Mouse (Mus musculus) midbrain, embryonic 12.5 days (tissue): ENCODE measurements around the gene Tmem253. TPM values are rescaled to one million over a fixed set of nuclear protein-coding genes. Genes with fewer than 3 reads are reported as not detected.

Experiments used
- ATAC-seq: fragments of 200-750 bp; cut with Nextera tagmentation; 2 replicates; pipeline ENCODE4 v1.8.0; 2017; ENCODE audit warnings: low read depth, moderate TSS enrichment, moderate library complexity; ENCODE audit not compliant: low FRiP score
- H3K27ac ChIP-seq: fragments of 300-500 bp; sonication (generic); replicated peaks from 2 replicates; pipeline ENCODE4 v1.5.1; 2016; ENCODE audit warnings: mild to moderate bottlenecking
- H3K27me3 ChIP-seq: fragments of 300-500 bp; sonication (generic); 2 replicates; pipeline ENCODE4 v1.6.1; 2016; ENCODE audit warnings: mild to moderate bottlenecking
- H3K36me3 ChIP-seq: fragments of 300-500 bp; sonication (generic); 2 replicates; pipeline ENCODE4 v1.6.1; 2016
- H3K4me1 ChIP-seq: fragments of 300-500 bp; sonication (generic); 2 replicates; pipeline ENCODE4 v1.6.1; 2016
- H3K4me2 ChIP-seq: fragments of 300-500 bp; sonication (generic); replicated peaks from 2 replicates; pipeline ENCODE4 v1.6.1; 2016; ENCODE audit warnings: mild to moderate bottlenecking, moderate library complexity
- H3K4me3 ChIP-seq: fragments of 300-500 bp; sonication (generic); 2 replicates; pipeline ENCODE4 v1.5.1; 2016; ENCODE audit warnings: mild to moderate bottlenecking
- H3K9ac ChIP-seq: fragments of 300-500 bp; sonication (generic); replicated peaks from 2 replicates; pipeline ENCODE4 v1.6.1; 2016; ENCODE audit warnings: mild to moderate bottlenecking, moderate library complexity
- H3K9me3 ChIP-seq: fragments of 300-500 bp; sonication (generic); 2 replicates; pipeline ENCODE4 v1.6.1; 2016; ENCODE audit warnings: mild to moderate bottlenecking
- WGBS: fragments of 180-500 bp; shearing (Covaris S2); methylation state at CpG from one replicate; pipeline ENCODE4 v1.1.7; 2016; 5-methylcytosine and 5-hydroxymethylcytosine counted together
- polyA plus RNA-seq: library from polyadenylated mRNA; unstranded; fragments of >200 nt; fragmentation: Nextera tagmentation; extraction: Ambion mirVana; gene quantifications from 2 replicates; pipeline ENCODE4 v1.2.1, GENCODE M21; 2016

Gene Tmem253
- polyA plus RNA-seq, 1 experiment from 2014 or later: 1.0 TPM

DNA sequence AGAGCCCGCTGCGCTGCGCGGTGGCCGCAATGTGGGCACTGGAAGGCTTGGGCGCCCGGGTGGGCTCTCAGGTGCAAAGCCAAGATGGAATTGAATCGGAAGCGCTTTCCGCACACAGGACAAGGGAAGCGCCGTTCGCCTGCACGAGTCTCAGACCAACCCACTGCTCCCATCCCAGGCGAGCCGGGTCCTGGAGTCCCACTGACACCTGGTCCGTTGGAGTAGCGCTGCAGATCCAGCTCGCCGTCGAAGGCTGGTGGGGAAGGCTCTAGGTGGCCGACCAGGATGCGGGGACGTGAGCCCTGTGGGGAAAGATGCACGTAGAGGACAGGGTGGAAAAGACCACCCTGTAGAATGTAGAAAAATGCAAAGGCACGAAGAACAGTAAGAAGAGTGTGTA lies 6.1 kb upstream of the Tmem253 start:
- WGBS: 26% methylated on average over 26 of the region's 26 CpGs
- Histone ChIP-seq H3K27me3 (no peaks in the 10 kb centered on the region), H3K9me3 (no peaks in the 10 kb centered on the region), H3K4me1 (peaks cover 81% of the 10 kb centered on the region), H3K27ac (peak overlapping the region; percentile 100), H3K9ac (peak overlapping the region; percentile 67), H3K4me2 (peak overlapping the region; percentile 79), H3K4me3 (peak overlapping the region; percentile 77), H3K36me3 (peaks cover 43% of the 10 kb centered on the region)
- ATAC-seq: no peak

DNA sequence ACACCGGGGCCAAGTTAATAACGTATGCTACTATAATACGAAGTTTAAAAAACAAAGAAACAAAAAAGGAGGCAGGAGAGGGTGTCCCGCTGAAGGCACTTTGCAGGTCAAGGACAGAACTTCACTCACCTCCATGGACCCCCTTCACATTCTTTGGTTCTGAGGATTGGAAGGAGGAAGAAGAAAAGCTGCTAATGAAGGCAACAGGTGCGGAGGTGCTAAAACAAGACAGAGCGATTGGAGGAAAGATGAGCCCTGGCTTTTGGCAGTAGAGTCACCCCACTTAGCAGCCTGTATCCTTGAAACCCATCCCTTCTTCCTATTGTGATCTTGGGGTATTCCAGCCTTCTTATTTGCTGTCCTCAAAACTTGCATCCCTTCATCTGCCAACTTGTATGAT lies 5.6 kb upstream of the Tmem253 start:
- no peaks in the 10 kb centered on the region for H3K9me3 ChIP-seq
- ATAC-seq: no peak
- peak overlapping the region; percentile 100 for H3K27ac ChIP-seq
- H3K27me3 ChIP-seq: no peaks in the 10 kb centered on the region
- peaks cover 77% of the 10 kb centered on the region for H3K4me1 ChIP-seq
- WGBS: 25% methylated on average over 6 of the region's 6 CpGs
- peaks cover 41% of the 10 kb centered on the region for H3K36me3 ChIP-seq
- peak overlapping the region; percentile 77 for H3K4me3 ChIP-seq
- H3K4me2 ChIP-seq: peak overlapping the region; percentile 79
- peak overlapping the region; percentile 67 for H3K9ac ChIP-seq

DNA sequence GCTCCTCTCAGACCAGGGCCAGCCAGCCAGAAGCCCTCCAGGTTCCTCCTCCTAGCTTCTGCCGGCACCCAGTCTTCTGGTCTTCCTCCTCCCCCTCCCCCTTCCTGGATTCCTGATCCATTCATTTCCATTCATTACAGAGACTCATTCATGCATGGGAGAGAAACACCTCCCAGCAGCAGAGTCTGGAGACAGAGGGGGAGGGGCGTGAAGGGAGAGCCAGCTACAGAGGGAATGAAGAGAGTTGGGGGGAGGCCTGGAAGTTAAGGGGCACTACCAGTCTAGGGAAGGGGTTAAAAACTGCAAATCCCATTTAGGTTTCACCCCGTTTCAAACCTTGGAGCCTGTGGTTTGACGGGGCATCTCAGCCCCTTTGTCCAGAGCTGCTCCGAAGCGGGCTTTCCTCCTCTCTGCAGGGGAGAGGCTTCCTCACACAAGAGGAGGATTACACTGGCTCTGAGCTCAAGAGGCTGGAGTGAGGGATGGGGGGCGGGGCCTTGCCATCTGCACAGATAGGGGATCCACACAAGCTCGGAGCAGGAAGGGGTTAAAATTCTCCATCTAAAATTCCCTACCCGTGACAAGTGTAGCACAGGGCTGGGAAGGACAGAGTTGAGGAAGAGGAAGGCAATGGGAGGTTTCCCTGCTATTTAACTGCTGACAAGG lies 4.9 kb upstream of the Tmem253 start:
- peaks cover 74% of the 10 kb centered on the region for H3K4me1 ChIP-seq
- peak overlapping the region; percentile 79 for H3K4me2 ChIP-seq
- no peaks in the 10 kb centered on the region for H3K9me3 ChIP-seq
- no peaks in the 10 kb centered on the region for H3K27me3 ChIP-seq
- H3K4me3 ChIP-seq: peak overlapping the region; percentile 77
- peaks cover 35% of the 10 kb centered on the region for H3K36me3 ChIP-seq
- 1% methylated on average over 9 of the region's 9 CpGs for WGBS
- H3K9ac ChIP-seq: peak overlapping the region; percentile 99
- peak overlapping the region; percentile 100 for H3K27ac ChIP-seq
- ATAC-seq: peak; percentile 87

DNA sequence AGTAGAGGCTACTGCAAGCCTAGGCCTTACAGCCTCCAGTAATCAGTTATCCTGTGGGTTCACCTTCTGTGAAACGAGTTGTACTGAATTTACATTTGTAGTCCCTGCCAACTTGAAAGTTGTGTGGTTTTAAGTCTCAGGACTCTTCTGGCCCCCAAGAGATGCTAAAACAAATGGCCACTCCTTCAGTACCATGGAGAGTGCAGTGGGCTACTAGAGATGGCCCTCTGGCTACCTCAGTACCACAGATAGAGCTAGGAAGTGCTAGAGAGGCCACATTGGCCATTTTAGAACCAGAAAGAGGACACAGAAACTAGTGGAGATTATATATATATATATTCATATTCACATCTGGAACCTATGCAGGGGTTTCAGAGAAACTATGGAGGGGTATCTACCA lies 3.8 kb upstream of the Tmem253 start:
- no peak for ATAC-seq
- Histone ChIP-seq H3K9ac (peak overlapping the region; percentile 99), H3K4me1 (peaks cover 74% of the 10 kb centered on the region), H3K4me3 (peak overlapping the region; percentile 77; the same call in 1 of the 2 replicates), H3K36me3 (peaks cover 24% of the 10 kb centered on the region), H3K4me2 (peak overlapping the region; percentile 79), H3K27ac (peak overlapping the region; percentile 100), H3K9me3 (no peaks in the 10 kb centered on the region), H3K27me3 (no peaks in the 10 kb centered on the region)
- 32% methylated on average over 1 of the region's 1 CpGs for WGBS

DNA sequence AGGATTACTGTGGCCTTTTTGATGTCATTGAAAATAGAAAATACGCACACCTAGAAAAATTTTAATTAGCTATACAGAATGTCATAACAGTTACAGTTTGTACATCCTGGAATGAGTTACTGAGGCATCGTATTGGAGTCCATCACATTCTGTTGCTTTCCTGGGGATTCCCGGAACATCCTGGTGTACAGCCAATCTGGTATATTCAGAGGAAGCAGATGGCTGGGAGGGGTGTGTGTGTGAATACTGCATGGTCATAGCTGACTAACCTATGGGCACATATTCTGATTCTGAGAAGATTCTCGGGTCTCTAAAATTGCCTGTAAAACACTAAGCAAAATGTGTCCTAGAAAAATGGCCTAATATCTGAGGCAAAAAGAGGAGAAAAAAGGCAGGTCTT lies 3.4 kb upstream of the Tmem253 start:
- Histone ChIP-seq H3K9ac (peak overlapping the region; percentile 99), H3K27me3 (no peaks in the 10 kb centered on the region), H3K4me1 (peaks cover 74% of the 10 kb centered on the region), H3K9me3 (no peaks in the 10 kb centered on the region), H3K4me2 (peak overlapping the region; percentile 79), H3K4me3 (peak overlapping the region; percentile 77), H3K36me3 (peaks cover 19% of the 10 kb centered on the region), H3K27ac (peak overlapping the region; percentile 100)
- WGBS: 57% methylated on average over 4 of the region's 4 CpGs
- no peak for ATAC-seq

DNA sequence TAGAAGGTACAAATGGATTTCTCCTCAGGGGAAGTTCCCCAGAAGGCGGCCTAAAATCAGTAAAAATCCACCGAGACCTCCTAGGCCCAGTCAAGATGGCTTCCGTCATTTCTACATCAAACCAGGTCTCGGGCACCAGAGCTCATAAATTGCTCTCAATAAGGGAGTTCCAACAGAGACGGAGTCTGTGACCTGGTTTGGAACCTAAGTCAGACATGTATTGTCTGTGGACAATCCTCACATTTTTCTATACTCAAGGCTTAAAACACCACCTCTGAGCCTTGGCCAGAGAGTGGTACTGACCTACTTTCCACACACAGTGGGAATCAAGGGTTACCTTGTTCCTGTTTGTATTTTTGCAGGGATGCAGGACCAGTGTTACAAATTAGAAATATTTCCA lies 2.9 kb upstream of the Tmem253 start:
- Histone ChIP-seq H3K9me3 (no peaks in the 10 kb centered on the region), H3K36me3 (peaks cover 15% of the 10 kb centered on the region), H3K4me3 (peak overlapping the region; percentile 77), H3K4me2 (peak overlapping the region; percentile 79), H3K27ac (peak overlapping the region; percentile 100), H3K27me3 (no peaks in the 10 kb centered on the region), H3K9ac (peak overlapping the region; percentile 99), H3K4me1 (peaks cover 72% of the 10 kb centered on the region)
- WGBS: 35% methylated on average over 5 of the region's 5 CpGs
- no peak for ATAC-seq

DNA sequence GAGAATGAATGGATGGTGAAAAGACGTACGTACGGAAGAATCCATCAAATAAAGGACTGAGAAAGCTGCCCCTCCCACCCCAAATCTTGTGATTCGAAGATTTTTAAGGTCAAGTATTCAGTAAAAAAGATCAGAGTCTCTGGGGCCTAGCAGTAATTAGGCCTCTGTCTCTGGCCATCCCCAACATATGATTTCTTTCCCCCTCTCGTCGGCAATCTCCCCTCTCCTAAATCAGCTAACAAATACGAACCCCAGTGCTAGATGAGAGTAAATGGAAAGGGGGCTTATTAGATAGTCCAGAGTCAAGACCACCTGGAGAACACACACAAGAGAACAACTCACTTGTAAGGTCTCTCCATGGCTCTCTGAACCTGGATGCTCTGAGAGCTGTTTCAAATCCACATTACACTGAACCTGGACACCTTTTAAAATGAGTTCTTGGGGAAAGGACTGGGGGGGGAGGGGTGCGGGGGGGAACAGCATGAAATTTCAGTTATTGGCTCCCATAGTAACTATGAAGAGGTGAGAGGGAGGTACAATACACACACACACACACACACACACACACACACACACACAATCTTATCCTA lies 2.3 kb upstream of the Tmem253 start:
- peak overlapping the region; percentile 79 for H3K4me2 ChIP-seq
- peak overlapping the region; percentile 99 for H3K9ac ChIP-seq
- WGBS: 18% methylated on average over 8 of the region's 8 CpGs
- no peak for ATAC-seq
- peaks cover 76% of the 10 kb centered on the region for H3K4me1 ChIP-seq
- H3K27ac ChIP-seq: peak overlapping the region; percentile 100
- peaks cover 13% of the 10 kb centered on the region for H3K36me3 ChIP-seq
- H3K27me3 ChIP-seq: no peaks in the 10 kb centered on the region
- H3K9me3 ChIP-seq: no peaks in the 10 kb centered on the region
- peak overlapping the region; percentile 77 for H3K4me3 ChIP-seq

DNA sequence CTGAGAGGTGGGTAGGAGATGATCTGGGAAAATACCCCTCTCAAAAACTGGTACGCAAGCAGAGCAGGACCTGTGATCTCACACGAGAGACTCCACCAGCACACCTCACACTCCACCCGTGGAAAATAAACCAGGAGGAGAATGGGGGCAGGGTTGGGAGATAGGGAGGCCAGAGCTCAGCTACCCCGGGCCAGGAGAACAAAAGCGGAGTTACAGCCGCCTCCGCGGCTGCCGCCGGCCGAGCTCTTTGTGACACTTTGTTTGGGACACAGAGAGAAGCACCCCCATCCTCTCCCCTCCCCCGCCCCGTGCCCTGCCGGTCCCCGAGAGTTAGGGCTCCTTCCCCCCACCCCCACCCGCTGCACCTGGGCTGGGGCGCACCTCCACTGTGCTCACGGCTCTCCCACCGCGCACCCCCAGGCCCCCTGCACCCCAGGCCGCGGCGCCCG lies 1.7 kb upstream of the Tmem253 start:
- Histone ChIP-seq H3K36me3 (peaks cover 7% of the 10 kb centered on the region), H3K9ac (peak overlapping the region; percentile 99), H3K4me1 (peaks cover 76% of the 10 kb centered on the region), H3K4me3 (peak overlapping the region; percentile 77), H3K27me3 (no peaks in the 10 kb centered on the region), H3K27ac (peak overlapping the region; percentile 100), H3K9me3 (no peaks in the 10 kb centered on the region), H3K4me2 (peak overlapping the region; percentile 79)
- ATAC-seq: peak; percentile 7
- 0% methylated on average over 14 of the region's 24 CpGs for WGBS

DNA sequence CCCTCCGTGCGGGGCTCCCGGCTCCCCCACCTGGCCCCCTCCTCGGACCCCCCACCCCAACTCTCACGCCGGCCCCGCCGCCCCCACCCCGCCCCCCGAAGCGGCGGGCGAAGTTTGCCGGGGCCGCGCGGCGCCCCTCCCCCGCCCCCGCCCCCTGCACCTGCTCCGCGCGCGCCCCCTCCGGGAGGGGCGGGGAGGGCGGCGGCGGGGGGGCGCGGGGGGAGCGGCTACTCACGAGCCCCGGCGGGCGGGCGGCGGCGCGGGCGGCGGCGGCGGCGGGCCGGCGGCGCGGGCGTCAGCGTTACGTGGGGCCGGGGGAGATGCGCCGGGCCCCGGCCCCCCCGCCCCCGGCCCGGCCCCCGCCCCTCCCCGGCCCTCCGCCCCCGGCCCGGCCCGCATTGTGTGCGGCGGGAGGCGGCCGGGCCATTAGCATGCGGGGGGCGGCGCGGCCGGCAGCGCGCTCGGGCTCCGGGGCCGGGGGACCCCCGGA lies 1.1 kb upstream of the Tmem253 start:
- Histone ChIP-seq H3K9me3 (no peaks in the 10 kb centered on the region), H3K4me3 (peak overlapping the region; percentile 77), H3K27me3 (no peaks in the 10 kb centered on the region), H3K9ac (peak overlapping the region; percentile 99), H3K36me3 (peaks cover 1% of the 10 kb centered on the region), H3K4me1 (peaks cover 76% of the 10 kb centered on the region), H3K27ac (peak overlapping the region; percentile 100), H3K4me2 (peak overlapping the region; percentile 79)
- 0% methylated on average over 6 of the region's 80 CpGs for WGBS
- ATAC-seq: peak; percentile 9

DNA sequence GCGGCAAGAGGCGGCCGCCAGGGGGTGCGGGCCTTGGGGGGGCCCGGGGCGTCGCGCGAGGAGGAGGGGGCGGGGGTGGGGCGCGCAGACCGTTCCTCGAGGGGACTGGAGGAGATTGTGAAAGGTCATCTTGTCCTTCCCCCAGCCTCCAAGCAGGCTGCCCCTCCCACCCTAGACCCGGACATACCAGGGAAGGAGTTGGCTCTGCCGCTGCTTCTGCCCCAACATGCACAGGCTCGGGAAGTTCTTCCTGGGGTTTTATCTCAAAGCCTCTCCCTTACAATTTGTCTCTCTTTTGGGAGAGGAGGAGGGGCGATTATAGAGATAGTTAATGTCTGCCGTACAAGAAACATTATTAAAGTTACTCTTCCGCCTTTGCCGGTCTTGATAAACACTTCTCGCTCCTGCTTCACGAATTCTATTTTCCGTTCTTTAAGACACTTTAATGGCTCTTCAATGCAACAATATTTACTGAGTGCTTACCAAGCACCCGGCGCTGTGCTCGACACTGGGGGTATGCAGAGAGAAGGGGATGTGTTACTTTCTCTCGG lies 622 bp upstream of the Tmem253 start:
- H3K4me2 ChIP-seq: peak overlapping the region; percentile 79
- H3K27me3 ChIP-seq: no peaks in the 10 kb centered on the region
- under 1% methylated on average over 14 of the region's 28 CpGs for WGBS
- no peaks in the 10 kb centered on the region for H3K36me3 ChIP-seq
- H3K9ac ChIP-seq: peak overlapping the region; percentile 99
- H3K4me1 ChIP-seq: peaks cover 71% of the 10 kb centered on the region
- H3K4me3 ChIP-seq: peak overlapping the region; percentile 77
- H3K27ac ChIP-seq: peak overlapping the region; percentile 100
- ATAC-seq: peak; percentile 24
- H3K9me3 ChIP-seq: no peaks in the 10 kb centered on the region

DNA sequence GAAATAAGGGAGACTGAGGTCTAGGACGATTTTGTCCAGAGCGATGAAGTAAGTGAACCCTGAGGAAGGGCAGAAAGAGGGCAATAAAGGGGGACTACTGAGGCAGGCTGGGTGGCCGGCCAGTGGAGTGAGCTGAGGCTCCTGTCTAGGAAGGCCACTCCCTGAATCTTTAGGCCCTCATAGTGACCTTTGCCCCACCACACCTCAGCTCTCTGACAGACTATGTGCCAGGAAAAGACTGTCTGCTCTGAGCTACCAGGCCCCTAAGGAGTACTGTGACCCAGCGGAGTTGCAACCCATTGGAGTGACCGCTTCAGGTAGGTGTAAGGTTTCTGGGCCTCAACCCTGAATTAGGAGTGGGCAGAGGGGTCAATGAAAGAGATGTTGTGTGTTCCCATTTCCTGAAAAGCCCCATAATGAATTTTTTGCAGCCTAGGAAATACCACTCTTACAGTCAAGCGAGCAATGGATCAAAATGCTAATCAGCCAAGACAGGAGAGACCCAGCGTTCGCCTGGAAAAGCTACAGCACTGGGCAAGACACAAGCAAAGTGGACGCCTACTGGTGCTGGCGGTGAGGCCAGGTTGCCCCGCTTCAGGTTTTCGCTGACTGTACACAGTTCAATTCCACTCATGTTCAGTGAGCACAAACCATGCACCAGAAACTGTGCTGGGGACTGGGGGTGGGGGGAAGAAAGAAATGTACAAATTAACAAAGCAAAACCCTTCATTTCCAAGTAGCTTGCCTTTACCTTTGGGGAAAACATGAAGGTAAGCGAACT lies 1.4 kb downstream of the Tmem253 start:
- no peak for ATAC-seq
- Histone ChIP-seq H3K4me2 (no peak overlapping the region), H3K27me3 (no peaks in the 10 kb centered on the region), H3K9me3 (no peaks in the 10 kb centered on the region), H3K36me3 (no peaks in the 10 kb centered on the region), H3K4me1 (peaks cover 66% of the 10 kb centered on the region), H3K9ac (no peak overlapping the region), H3K4me3 (no peak overlapping the region), H3K27ac (peak overlapping the region; percentile 46; the same call in 1 of the 2 replicates)
- 73% methylated on average over 13 of the region's 13 CpGs for WGBS
